Mouse (Mus musculus): ENCODE results near the gene BC017158. TPM values are rescaled to one million over a fixed set of nuclear protein-coding genes. Genes with fewer than 3 reads are reported as not detected.

BC017158 gene
- polyA plus RNA-seq, 1 experiment from 2014 or later = 16.7 TPM

DNA sequence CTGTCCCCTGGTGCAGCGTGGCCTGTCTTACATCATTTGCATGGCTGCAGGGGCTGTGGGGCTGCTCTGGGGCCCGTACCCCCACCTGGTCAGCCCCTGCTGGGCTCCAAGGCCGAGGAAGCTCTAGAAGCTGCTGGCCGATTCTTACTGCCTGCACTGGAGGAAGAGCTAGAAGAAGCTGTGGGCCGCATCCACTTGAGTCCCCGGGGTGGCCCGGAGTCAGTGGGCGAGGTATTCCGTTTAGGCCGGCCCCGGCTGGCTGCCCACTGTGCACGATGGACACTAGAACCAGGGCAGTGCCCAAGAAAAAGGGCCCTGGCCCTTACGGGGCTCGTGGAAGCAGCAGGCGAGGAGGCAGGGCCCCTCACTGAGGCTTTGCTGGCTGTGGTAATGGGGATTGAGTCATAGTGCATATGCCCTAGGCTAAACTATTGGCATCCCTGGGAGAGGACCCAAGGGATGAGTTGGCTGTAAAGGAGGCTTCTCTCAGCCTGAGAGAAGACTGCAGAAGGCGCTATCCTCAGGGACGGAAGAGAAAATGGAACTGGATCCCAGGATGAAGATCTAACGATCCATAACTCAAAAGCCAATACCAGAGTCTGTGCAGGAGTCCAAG is 53.5 kb downstream of the BC017158 start:
- Histone ChIP-seq H3K27me3 (peaks cover 10% of the 10 kb centered on the region; the same call in 1 of the 2 replicates), H3K36me3 (peaks cover 58% of the 10 kb centered on the region), H3K4me2 (no peak overlapping the region), H3K9ac (no peak overlapping the region), H3K27ac (no peak overlapping the region), H3K4me3 (replicated peaks) (no peak overlapping the region), H3K4me1 (replicated peaks) (peaks cover 51% of the 10 kb centered on the region), H3K9me3 (replicated peaks) (no peaks in the 10 kb centered on the region)
- no peak for ATAC-seq (ENCODE audit: low read depth)
- DNase-seq = no peak
- 85% methylated on average over 18 of the region's 18 CpGs for WGBS (ENCODE audit: insufficient replicate concordance)

DNA sequence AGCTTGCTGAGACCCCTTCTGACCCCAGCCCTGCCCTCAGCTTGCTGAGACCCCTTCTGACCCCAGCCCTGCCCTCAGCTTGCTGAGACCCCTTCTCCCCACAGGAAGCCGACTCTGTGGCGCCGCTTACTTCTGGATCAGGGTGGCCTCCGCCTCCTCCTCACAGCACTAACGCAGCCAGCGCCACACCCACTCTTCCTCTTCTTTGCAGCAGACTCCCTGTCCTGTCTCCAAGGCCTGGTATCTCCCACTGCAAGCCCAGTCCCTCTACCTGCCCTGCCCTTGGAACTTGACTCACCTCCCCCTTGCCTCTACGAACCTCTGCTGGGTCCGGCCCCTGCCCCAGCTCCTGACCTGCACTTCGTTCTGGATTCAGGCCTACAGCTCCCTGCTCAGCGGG is 54.0 kb downstream of the BC017158 start:
- Histone ChIP-seq H3K9ac (no peak overlapping the region), H3K4me2 (no peak overlapping the region), H3K9me3 (replicated peaks) (no peaks in the 10 kb centered on the region), H3K4me3 (replicated peaks) (no peak overlapping the region), H3K27me3 (peaks cover 6% of the 10 kb centered on the region; the same call in 1 of the 2 replicates), H3K4me1 (replicated peaks) (peaks cover 54% of the 10 kb centered on the region), H3K36me3 (peaks cover 58% of the 10 kb centered on the region), H3K27ac (no peak overlapping the region)
- DNase-seq (no peak), ATAC-seq (ENCODE audit: low read depth) (no peak)
- 86% methylated on average over 10 of the region's 10 CpGs for WGBS (ENCODE audit: insufficient replicate concordance)

GRCm38 (mm10) chr7:128242331-128242730 is 55.6 kb downstream of the BC017158 start:
- H3K4me1 ChIP-seq (replicated peaks) = peaks cover 48% of the 10 kb centered on the region
- no peaks in the 10 kb centered on the region for H3K27me3 ChIP-seq
- H3K9ac ChIP-seq = no peak overlapping the region
- no peak overlapping the region for H3K4me2 ChIP-seq
- WGBS (ENCODE audit: insufficient replicate concordance) = 93% methylated on average over 16 of the region's 16 CpGs
- H3K27ac ChIP-seq = no peak overlapping the region
- DNase-seq (no peak), ATAC-seq (ENCODE audit: low read depth) (no peak)
- peaks cover 58% of the 10 kb centered on the region for H3K36me3 ChIP-seq
- no peaks in the 10 kb centered on the region for H3K9me3 ChIP-seq (replicated peaks)
- no peak overlapping the region for H3K4me3 ChIP-seq (replicated peaks)

DNA sequence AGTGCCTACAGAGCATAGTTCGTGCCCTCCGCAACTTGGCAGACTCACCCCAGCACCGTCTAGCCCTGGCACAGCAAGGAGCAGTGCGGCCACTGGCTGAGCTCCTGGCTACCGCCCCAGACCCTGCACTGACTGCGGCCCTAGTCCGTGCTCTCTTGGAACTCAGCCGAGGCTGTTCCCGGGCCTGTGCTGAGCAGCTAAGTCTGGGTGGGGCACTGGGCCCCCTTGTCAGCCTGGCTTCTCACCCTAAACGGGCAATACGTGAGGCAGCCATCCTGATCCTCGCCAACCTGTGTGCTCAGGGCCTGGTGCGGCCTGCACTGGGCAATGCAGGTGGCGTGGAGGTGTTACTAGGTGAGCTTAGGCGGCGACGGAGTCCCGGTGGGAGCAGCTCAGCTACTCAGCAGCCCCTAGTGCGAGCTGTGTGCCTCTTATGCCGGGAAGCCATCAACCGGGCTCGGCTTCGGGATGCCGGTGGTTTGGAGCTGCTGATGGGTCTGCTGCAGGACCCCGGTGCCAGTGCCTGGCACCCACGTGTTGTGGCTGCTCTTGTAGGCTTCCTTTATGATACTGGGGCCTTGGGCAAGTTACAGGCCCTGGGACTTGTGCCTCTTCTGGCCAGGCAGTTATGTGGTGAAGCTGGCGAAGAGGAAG is 57.7 kb downstream of the BC017158 start:
- ATAC-seq (ENCODE audit: low read depth) (no peak), DNase-seq (no peak)
- H3K9ac ChIP-seq = peak overlapping the region; percentile 17; the same call in 1 of the 2 replicates
- no peak overlapping the region for H3K4me2 ChIP-seq
- peaks cover 63% of the 10 kb centered on the region for H3K36me3 ChIP-seq
- no peak overlapping the region for H3K4me3 ChIP-seq (replicated peaks)
- no peak overlapping the region for H3K27ac ChIP-seq
- no peaks in the 10 kb centered on the region for H3K27me3 ChIP-seq
- no peaks in the 10 kb centered on the region for H3K9me3 ChIP-seq (replicated peaks)
- H3K4me1 ChIP-seq (replicated peaks) = peaks cover 41% of the 10 kb centered on the region
- whole genome bisulfite sequencing (ENCODE audit: insufficient replicate concordance) = 90% methylated on average over 27 of the region's 27 CpGs

DNA sequence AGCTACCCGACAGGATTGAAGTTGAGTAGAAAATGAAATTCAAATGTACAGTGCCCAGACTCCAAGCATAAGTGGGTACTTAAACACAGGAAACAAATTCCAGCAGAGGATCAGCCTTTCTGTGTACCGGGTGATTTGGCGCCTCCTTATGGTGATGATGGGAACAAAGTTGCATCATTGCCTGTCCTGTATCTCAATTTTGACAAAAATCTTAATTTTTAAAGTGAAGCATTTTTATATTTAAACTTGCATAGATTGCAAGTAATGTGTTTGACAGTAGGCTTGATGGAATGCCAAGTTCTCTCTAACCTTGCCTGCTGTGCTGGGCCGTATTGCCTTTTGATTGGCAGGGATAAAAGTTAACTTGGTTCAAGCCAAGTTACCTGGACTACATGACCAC is 59.0 kb downstream of the BC017158 start:
- Histone ChIP-seq H3K4me3 (replicated peaks) (peak overlapping the region; percentile 81), H3K9ac (peak overlapping the region; percentile 71), H3K27ac (peak overlapping the region; percentile 93), H3K4me1 (replicated peaks) (peaks cover 41% of the 10 kb centered on the region), H3K27me3 (no peaks in the 10 kb centered on the region), H3K9me3 (replicated peaks) (no peaks in the 10 kb centered on the region), H3K4me2 (peak overlapping the region; percentile 85), H3K36me3 (peaks cover 51% of the 10 kb centered on the region)
- 25% methylated on average over 4 of the region's 4 CpGs for WGBS (ENCODE audit: insufficient replicate concordance)
- ATAC-seq (ENCODE audit: low read depth) (no peak), DNase-seq (peak; percentile 49)

- H3K36me3 ChIP-seq = peaks cover 47% of the 10 kb centered on the region
- WGBS (ENCODE audit: insufficient replicate concordance) = under 1% methylated on average over 72 of the region's 72 CpGs
- peak; percentile 88 for ATAC-seq (ENCODE audit: low read depth)
Measured at GRCm38 (mm10) chr7:128237927-128238778, 59.8 kb downstream of the BC017158 start, which contains the start of gene 9130023H24Rik. Gene 9130023H24Rik (minus strand): TSS chr7:128238031.

GRCm38 (mm10) chr7:128237593-128237926 is 60.4 kb downstream of the BC017158 start:
- under 1% methylated on average over 25 of the region's 25 CpGs for WGBS (ENCODE audit: insufficient replicate concordance)
- H3K4me3 ChIP-seq (replicated peaks) = peak overlapping the region; percentile 81
- H3K36me3 ChIP-seq = peaks cover 41% of the 10 kb centered on the region
- H3K9me3 ChIP-seq (replicated peaks) = no peaks in the 10 kb centered on the region
- no peak; the same call in 1 of the 2 replicates for ATAC-seq (ENCODE audit: low read depth)
- H3K4me1 ChIP-seq (replicated peaks) = peaks cover 41% of the 10 kb centered on the region
- no peaks in the 10 kb centered on the region for H3K27me3 ChIP-seq
- H3K9ac ChIP-seq = peak overlapping the region; percentile 90
- H3K27ac ChIP-seq = peak overlapping the region; percentile 99
- DNase-seq = no peak
- H3K4me2 ChIP-seq = peak overlapping the region; percentile 89

More at GRCm38 (mm10) chr7:128237927-128238778, 59.8 kb downstream of the BC017158 start, which contains the start of gene 9130023H24Rik:
- Histone ChIP-seq H3K4me1 (replicated peaks) (peaks cover 41% of the 10 kb centered on the region), H3K4me2 (peak within 1 kb of the TSS; percentile 89), H3K4me3 (replicated peaks) (peak within 1 kb of the TSS; percentile 81), H3K9ac (peak within 1 kb of the TSS; percentile 90), H3K27me3 (no peaks in the 10 kb centered on the region), H3K27ac (peak within 1 kb of the TSS; percentile 99), H3K9me3 (replicated peaks) (no peaks in the 10 kb centered on the region)
- DNase-seq = peak; percentile 100

- ATAC-seq (ENCODE audit: low read depth) = peak; percentile 22; the same call in 1 of the 2 replicates
- WGBS (ENCODE audit: insufficient replicate concordance) = 22% methylated on average over 37 of the region's 37 CpGs
Measured at GRCm38 (mm10) chr7:128236856-128237592, 60.9 kb downstream of the BC017158 start, which contains the start of gene Armc5. Gene Armc5 (plus strand): TSS chr7:128237342.

DNA sequence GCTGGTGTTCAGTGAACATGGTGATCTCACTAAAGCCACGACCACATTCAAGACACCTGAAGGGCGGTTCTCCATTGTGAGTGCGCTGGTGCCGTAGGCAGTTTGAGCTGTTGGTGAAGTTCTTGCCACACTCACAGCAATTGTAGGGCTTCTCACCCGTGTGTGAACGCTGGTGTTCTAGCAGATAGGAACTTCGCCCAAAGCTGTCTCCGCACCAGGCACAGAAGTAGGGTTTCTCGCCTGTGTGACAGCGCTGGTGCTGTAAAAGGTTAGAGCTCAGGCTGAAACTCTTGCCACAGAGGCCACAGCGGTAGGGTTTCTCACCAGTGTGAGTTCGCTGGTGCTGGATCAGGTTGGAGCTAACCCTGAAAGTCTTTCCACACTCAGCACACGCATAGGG is 61.5 kb downstream of the BC017158 start:
- Histone ChIP-seq H3K4me3 (replicated peaks) (peak overlapping the region; percentile 81), H3K36me3 (peaks cover 30% of the 10 kb centered on the region), H3K9ac (no peak overlapping the region; the same call in 1 of the 2 replicates), H3K27ac (no peak overlapping the region), H3K4me1 (replicated peaks) (peaks cover 41% of the 10 kb centered on the region), H3K9me3 (replicated peaks) (no peaks in the 10 kb centered on the region), H3K4me2 (peak overlapping the region; percentile 89), H3K27me3 (peaks cover 4% of the 10 kb centered on the region; the same call in 1 of the 2 replicates)
- ATAC-seq (ENCODE audit: low read depth) = no peak
- no peak for DNase-seq
- 88% methylated on average over 13 of the region's 13 CpGs for WGBS (ENCODE audit: insufficient replicate concordance)

More at GRCm38 (mm10) chr7:128236856-128237592, 60.9 kb downstream of the BC017158 start, which contains the start of gene Armc5:
- DNase-seq = peak; percentile 77
- no peaks in the 10 kb centered on the region for H3K27me3 ChIP-seq
- H3K4me3 ChIP-seq (replicated peaks) = peak within 1 kb of the TSS; percentile 81
- peak within 1 kb of the TSS; percentile 89 for H3K4me2 ChIP-seq
- no peaks in the 10 kb centered on the region for H3K9me3 ChIP-seq (replicated peaks)
- peak within 1 kb of the TSS; percentile 90 for H3K9ac ChIP-seq
- H3K4me1 ChIP-seq (replicated peaks) = peaks cover 41% of the 10 kb centered on the region
- H3K36me3 ChIP-seq = peaks cover 36% of the 10 kb centered on the region
- H3K27ac ChIP-seq = peak within 1 kb of the TSS; percentile 99

DNA sequence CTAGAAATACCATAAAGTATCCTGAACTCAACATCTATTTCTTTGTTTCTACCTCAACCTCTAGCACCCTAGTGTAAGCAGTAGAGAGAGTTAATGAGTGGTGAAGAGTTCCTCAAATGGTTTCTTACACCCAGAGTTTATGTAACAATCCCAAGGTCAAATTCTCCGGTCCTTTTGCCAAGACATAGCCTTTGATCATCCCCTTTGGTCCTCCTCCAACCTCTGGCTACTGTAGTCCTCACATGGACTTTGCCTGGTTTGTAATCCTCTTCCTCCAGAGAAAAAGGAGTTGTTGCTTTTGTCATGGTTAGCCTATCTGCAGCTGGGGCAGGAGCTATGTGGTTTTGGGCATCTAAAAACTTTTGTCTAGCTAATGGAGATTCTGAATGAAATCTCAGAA is 62.5 kb downstream of the BC017158 start:
- Histone ChIP-seq H3K4me2 (no peak overlapping the region), H3K9me3 (replicated peaks) (no peaks in the 10 kb centered on the region), H3K27me3 (peaks cover 10% of the 10 kb centered on the region; the same call in 1 of the 2 replicates), H3K9ac (no peak overlapping the region), H3K4me1 (replicated peaks) (peaks cover 32% of the 10 kb centered on the region), H3K4me3 (replicated peaks) (no peak overlapping the region), H3K36me3 (peaks cover 20% of the 10 kb centered on the region), H3K27ac (no peak overlapping the region)
- ATAC-seq (ENCODE audit: low read depth) (no peak), DNase-seq (no peak)
- 89% methylated on average over 1 of the region's 1 CpGs for WGBS (ENCODE audit: insufficient replicate concordance)

Measured in liver, embryonic 13.5 days (tissue).